Mouse (Mus musculus): ENCODE results near the gene Fcgr3. TPM values are rescaled to one million over a fixed set of nuclear protein-coding genes. Genes with fewer than 3 reads are reported as not detected.

Fcgr3 gene
- polyA plus RNA-seq, 1 experiment from 2014 or later: 26.1 TPM

- no peak overlapping the region for H3K9ac ChIP-seq
- H3K9me3 ChIP-seq (replicated peaks): no peaks in the 10 kb centered on the region
- no peak for ATAC-seq (ENCODE audit: insufficient number of reproducible peaks, low FRiP score, low TSS enrichment, low read depth)
- H3K4me2 ChIP-seq (replicated peaks): no peak overlapping the region
- H3K27me3 ChIP-seq: no peaks in the 10 kb centered on the region
- 74% methylated on average over 3 of the region's 3 CpGs for WGBS
- H3K4me1 ChIP-seq: peaks cover 2% of the 10 kb centered on the region; the same call in 1 of the 2 replicates
- H3K4me3 ChIP-seq (replicated peaks): no peak overlapping the region
- no peaks in the 10 kb centered on the region for H3K36me3 ChIP-seq
- H3K27ac ChIP-seq (replicated peaks): no peak overlapping the region
Observed at GRCm38 (mm10) chr1:171046501-171046900, 18.2 kb downstream of the Fcgr3 start.

DNA sequence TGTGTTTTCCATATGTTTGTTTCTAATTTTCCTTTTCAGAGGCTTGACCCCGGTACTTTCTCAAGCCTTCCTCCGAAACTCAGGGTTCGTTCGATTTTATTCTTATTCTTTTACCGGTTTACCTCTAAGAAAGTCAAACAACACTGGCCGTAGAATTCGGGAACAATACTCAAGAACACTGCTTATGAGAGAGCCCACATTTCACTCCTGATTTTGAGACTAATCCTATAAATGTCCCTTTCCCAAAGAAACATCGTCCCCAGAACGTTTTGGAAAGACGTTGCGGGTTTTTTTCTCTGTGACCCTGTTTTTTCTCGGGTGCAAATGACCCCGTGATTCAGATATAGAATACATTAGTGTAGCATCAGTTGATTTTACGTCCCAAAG, 19.7 kb downstream of the Fcgr3 start:
- H3K9ac ChIP-seq: no peak overlapping the region

GRCm38 (mm10) chr1:171044365-171045078, 20.2 kb downstream of the Fcgr3 start:
- peak overlapping the region; percentile 95 for H3K27ac ChIP-seq (replicated peaks)
- no peaks in the 10 kb centered on the region for H3K9me3 ChIP-seq (replicated peaks)
- no peaks in the 10 kb centered on the region for H3K36me3 ChIP-seq
- H3K9ac ChIP-seq: peak overlapping the region; percentile 54
- peak overlapping the region; percentile 78 for H3K4me3 ChIP-seq (replicated peaks)
- H3K27me3 ChIP-seq: peaks cover 5% of the 10 kb centered on the region; the same call in 1 of the 2 replicates
- H3K4me1 ChIP-seq: peaks cover 2% of the 10 kb centered on the region; the same call in 1 of the 2 replicates
- H3K4me2 ChIP-seq (replicated peaks): peak overlapping the region; percentile 52
- ATAC-seq (ENCODE audit: insufficient number of reproducible peaks, low FRiP score, low TSS enrichment, low read depth): peak; percentile 94
- 0% methylated on average over 33 of the region's 33 CpGs for WGBS

More for the DNA sequence above, 19.7 kb downstream of the Fcgr3 start:
- peaks cover 2% of the 10 kb centered on the region; the same call in 1 of the 2 replicates for H3K4me1 ChIP-seq
- no peak for ATAC-seq (ENCODE audit: insufficient number of reproducible peaks, low FRiP score, low TSS enrichment, low read depth)
- no peaks in the 10 kb centered on the region for H3K36me3 ChIP-seq
- H3K4me3 ChIP-seq (replicated peaks): peak overlapping the region; percentile 78
- H3K27ac ChIP-seq (replicated peaks): no peak overlapping the region
- peaks cover 4% of the 10 kb centered on the region; the same call in 1 of the 2 replicates for H3K27me3 ChIP-seq
- H3K9me3 ChIP-seq (replicated peaks): no peaks in the 10 kb centered on the region
- H3K4me2 ChIP-seq (replicated peaks): peak overlapping the region; percentile 52
- WGBS: 5% methylated on average over 14 of the region's 14 CpGs

GRCm38 (mm10) chr1:171043594-171044153, 21.1 kb downstream of the Fcgr3 start:
- Histone ChIP-seq H3K36me3 (no peaks in the 10 kb centered on the region), H3K4me2 (replicated peaks) (peak overlapping the region; percentile 52), H3K4me3 (replicated peaks) (peak overlapping the region; percentile 78), H3K27ac (replicated peaks) (peak overlapping the region; percentile 95), H3K27me3 (peaks cover 5% of the 10 kb centered on the region; the same call in 1 of the 2 replicates), H3K4me1 (peaks cover 2% of the 10 kb centered on the region; the same call in 1 of the 2 replicates), H3K9ac (no peak overlapping the region), H3K9me3 (replicated peaks) (no peaks in the 10 kb centered on the region)
- WGBS: 64% methylated on average over 3 of the region's 3 CpGs
- ATAC-seq (ENCODE audit: insufficient number of reproducible peaks, low FRiP score, low TSS enrichment, low read depth): no peak

DNA sequence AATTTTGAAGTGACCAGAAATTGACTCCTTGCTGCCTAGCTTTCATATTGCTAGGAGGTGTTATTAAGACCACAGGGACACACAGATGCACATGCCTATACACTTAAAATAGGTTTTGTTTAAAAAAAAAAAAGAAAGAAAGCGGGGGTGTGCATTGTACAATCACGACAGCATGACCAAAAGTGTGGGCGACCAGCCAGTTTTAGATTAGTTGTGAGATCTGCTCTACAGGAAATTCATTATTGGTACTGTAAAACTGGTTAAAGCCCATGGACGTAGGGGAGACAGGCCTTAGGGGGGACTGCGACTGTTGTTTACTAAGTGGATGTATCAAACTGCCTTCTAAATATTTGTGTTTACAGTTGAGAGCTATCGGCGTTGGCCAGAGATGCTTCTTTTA, 24.9 kb downstream of the Fcgr3 start:
- H3K9me3 ChIP-seq (replicated peaks): no peaks in the 10 kb centered on the region
- peaks cover 8% of the 10 kb centered on the region; the same call in 1 of the 2 replicates for H3K4me1 ChIP-seq
- H3K9ac ChIP-seq: no peak overlapping the region
- peaks cover 15% of the 10 kb centered on the region for H3K27me3 ChIP-seq
- H3K27ac ChIP-seq (replicated peaks): no peak overlapping the region
- no peak for ATAC-seq (ENCODE audit: insufficient number of reproducible peaks, low FRiP score, low TSS enrichment, low read depth)
- H3K36me3 ChIP-seq: no peaks in the 10 kb centered on the region
- H3K4me3 ChIP-seq (replicated peaks): no peak overlapping the region
- H3K4me2 ChIP-seq (replicated peaks): no peak overlapping the region
- 82% methylated on average over 7 of the region's 7 CpGs for WGBS

DNA sequence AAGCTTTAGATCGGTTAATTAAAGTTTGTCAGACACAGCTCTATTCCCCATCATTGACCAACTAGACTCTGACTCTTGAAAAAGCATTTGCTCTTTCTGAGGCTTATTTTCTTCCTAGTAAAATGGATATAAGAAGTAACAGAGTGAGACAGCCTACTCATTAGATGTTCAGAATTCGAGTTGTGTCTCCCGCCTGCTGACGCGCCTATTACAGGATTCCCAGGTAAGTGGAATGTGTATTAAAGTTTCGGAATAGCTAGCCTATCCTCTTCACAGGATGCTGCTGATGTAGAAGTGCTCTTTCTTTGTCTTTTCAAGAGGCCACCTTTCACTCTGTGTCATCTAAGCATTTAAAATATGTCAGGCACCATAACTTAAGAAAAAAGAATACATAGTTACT, 25.6 kb downstream of the Fcgr3 start:
- Histone ChIP-seq H3K9me3 (replicated peaks) (no peaks in the 10 kb centered on the region), H3K4me2 (replicated peaks) (no peak overlapping the region), H3K4me3 (replicated peaks) (no peak overlapping the region), H3K4me1 (peaks cover 10% of the 10 kb centered on the region; the same call in 1 of the 2 replicates), H3K9ac (no peak overlapping the region), H3K36me3 (no peaks in the 10 kb centered on the region), H3K27me3 (peaks cover 15% of the 10 kb centered on the region), H3K27ac (replicated peaks) (no peak overlapping the region)
- 76% methylated on average over 6 of the region's 6 CpGs for WGBS
- ATAC-seq (ENCODE audit: insufficient number of reproducible peaks, low FRiP score, low TSS enrichment, low read depth): no peak

- peak overlapping the region; percentile 94 for H3K4me3 ChIP-seq (replicated peaks)
- H3K9ac ChIP-seq: peak overlapping the region; percentile 78
- peak overlapping the region; percentile 56 for H3K4me2 ChIP-seq (replicated peaks)
- WGBS: under 1% methylated on average over 47 of the region's 47 CpGs
- H3K9me3 ChIP-seq (replicated peaks): no peaks in the 10 kb centered on the region
- peak; percentile 84 for ATAC-seq (ENCODE audit: insufficient number of reproducible peaks, low FRiP score, low TSS enrichment, low read depth)
- H3K36me3 ChIP-seq: no peaks in the 10 kb centered on the region
- H3K27ac ChIP-seq (replicated peaks): peak overlapping the region; percentile 91
- H3K4me1 ChIP-seq: peaks cover 10% of the 10 kb centered on the region; the same call in 1 of the 2 replicates
- H3K27me3 ChIP-seq: peaks cover 15% of the 10 kb centered on the region
Observed at GRCm38 (mm10) chr1:171037861-171038721, 26.6 kb downstream of the Fcgr3 start.

DNA sequence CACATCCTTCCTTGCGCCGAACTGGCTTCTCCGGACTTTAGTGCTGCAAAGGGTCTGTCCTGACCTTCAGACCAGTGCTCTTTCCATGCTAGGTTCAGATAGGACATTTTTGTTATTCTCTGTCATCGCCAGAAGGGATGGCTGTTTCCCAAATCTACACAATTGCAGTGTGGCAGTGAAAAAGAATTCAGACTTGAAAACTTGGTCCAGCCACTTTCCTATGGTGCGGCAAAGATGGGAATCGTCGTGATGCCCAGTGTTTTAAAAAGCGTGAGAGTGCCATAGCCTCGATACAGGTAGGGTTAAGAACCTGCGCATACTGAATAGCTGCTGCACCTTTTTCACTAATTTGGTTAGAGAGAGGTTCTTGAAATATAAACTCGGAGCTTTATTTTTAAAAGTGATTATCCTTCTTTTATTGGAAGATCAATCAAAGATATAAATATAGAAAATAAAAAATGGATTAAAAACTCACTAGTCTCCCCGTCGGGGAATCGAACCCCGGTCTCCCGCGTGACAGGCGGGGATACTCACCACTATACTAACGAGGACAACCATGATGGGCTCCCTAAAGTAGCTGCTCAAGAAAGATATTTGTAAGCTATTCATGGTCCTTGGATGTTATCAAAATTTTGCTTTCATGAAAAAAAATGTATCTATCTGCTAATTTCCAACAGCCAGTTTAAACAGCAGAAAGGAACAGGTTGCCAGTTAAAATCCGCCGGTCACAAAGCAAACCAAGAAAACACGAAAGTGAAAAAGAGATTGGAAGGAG, 28.0 kb downstream of the Fcgr3 start:
- 0 out of 2 replicates have a peak, but pooled peaks have one; percentile 64 for ATAC-seq (ENCODE audit: insufficient number of reproducible peaks, low FRiP score, low TSS enrichment, low read depth)
- Histone ChIP-seq H3K36me3 (no peaks in the 10 kb centered on the region), H3K4me3 (replicated peaks) (peak overlapping the region; percentile 45), H3K9ac (no peak overlapping the region), H3K27ac (replicated peaks) (no peak overlapping the region), H3K4me2 (replicated peaks) (peak overlapping the region; percentile 66), H3K27me3 (peaks cover 28% of the 10 kb centered on the region), H3K9me3 (replicated peaks) (no peaks in the 10 kb centered on the region), H3K4me1 (peaks cover 10% of the 10 kb centered on the region; the same call in 1 of the 2 replicates)
- WGBS: 3% methylated on average over 22 of the region's 22 CpGs

DNA sequence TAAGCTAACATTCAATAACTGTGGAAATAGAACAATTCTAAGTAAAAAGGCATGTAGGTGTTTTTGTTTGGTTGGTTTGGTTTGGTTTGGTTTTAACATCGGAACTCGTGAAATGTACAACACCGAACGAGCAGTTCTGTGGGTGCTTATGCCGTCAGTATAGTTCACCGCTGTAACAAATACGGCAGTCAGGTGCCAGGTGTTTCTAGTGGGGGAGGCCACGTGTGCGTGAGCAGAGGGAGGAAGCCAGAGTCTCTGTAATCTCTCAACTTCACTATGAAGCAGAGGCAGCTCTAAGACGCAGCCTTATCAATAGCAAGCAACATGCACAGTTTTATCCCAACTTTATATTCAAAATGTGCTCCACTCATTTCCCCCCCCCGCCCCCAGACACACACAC, 29.1 kb downstream of the Fcgr3 start:
- Histone ChIP-seq H3K4me3 (replicated peaks) (no peak overlapping the region), H3K27me3 (peaks cover 38% of the 10 kb centered on the region), H3K9ac (no peak overlapping the region), H3K27ac (replicated peaks) (no peak overlapping the region), H3K36me3 (no peaks in the 10 kb centered on the region), H3K9me3 (replicated peaks) (no peaks in the 10 kb centered on the region), H3K4me1 (peaks cover 10% of the 10 kb centered on the region; the same call in 1 of the 2 replicates), H3K4me2 (replicated peaks) (no peak overlapping the region)
- 42% methylated on average over 11 of the region's 11 CpGs for WGBS
- ATAC-seq (ENCODE audit: insufficient number of reproducible peaks, low FRiP score, low TSS enrichment, low read depth): no peak

GRCm38 (mm10) chr1:171034201-171034600, 30.5 kb downstream of the Fcgr3 start:
- no peak overlapping the region for H3K27ac ChIP-seq (replicated peaks)
- no peak for ATAC-seq (ENCODE audit: insufficient number of reproducible peaks, low FRiP score, low TSS enrichment, low read depth)
- H3K4me2 ChIP-seq (replicated peaks): peak overlapping the region; percentile 85
- no peaks in the 10 kb centered on the region for H3K9me3 ChIP-seq (replicated peaks)
- no peak overlapping the region for H3K9ac ChIP-seq
- H3K36me3 ChIP-seq: no peaks in the 10 kb centered on the region
- H3K4me1 ChIP-seq: peaks cover 10% of the 10 kb centered on the region; the same call in 1 of the 2 replicates
- 6% methylated on average over 11 of the region's 11 CpGs for WGBS
- H3K4me3 ChIP-seq (replicated peaks): peak overlapping the region; percentile 51
- peaks cover 41% of the 10 kb centered on the region for H3K27me3 ChIP-seq
